Comparison of ENCODE assay signal across 8 mouse cellular contexts in the genomic region with DNA sequence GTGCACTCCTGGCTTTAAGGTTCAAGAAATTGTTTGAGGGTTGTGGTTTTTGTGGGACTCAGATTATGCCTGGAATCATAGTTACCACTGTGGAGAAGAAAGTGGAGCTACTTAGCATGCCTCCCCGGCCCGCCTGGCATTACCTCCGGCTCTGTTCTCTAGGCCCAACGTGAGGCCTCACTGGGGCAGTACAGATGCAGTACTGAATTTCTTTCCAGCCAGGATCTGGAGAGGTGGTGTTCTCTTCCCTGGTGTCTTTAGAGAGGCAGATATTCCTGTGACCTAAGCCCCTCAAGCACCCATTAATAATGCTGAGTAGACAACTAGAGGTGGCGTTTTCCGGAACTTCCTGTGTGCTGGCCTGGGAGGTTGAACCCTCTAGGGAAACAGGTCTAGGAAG. TPM values are rescaled to one million over a fixed set of nuclear protein-coding genes. Genes with fewer than 3 reads are reported as not detected.
A peak's percentile ranks its signal among the peaks of the same experiment; 100 is the strongest.
DNase-seq lines count a peak whose midpoint lies in the region; TF ChIP-seq lines count a peak whose summit lies in the region.

No protein-coding gene starts in this region.

- no peak for TF ChIP-seq CTCF in gastrocnemius, adult 2 months (IDR thresholded peaks at IDR 0.05)

- no peaks in the 10 kb centered on the region for H3K36me3 ChIP-seq in ES-E14 (ENCODE audit: control insufficient read depth, insufficient read depth, low read length, poor library complexity, severe bottlenecking)
- peaks cover 5% of the 10 kb centered on the region; the same call in 1 of the 2 replicates for H3K36me3 ChIP-seq in hindbrain, embryonic 10.5 days

- peak overlapping the region; percentile 70 for H3K27ac ChIP-seq in gastrocnemius, adult 2 months
- H3K27ac ChIP-seq in ES-E14 (ENCODE audit: insufficient read depth, low read depth, low read length, poor library complexity, severe bottlenecking), result no peak overlapping the region
- peak overlapping the region; percentile 92 for H3K27ac ChIP-seq in hindbrain, embryonic 10.5 days

- 31% methylated on average over 6 of the region's 6 CpGs for WGBS in hindbrain, embryonic 10.5 days

- H3K4me1 ChIP-seq in ES-E14 (ENCODE audit: control insufficient read depth in 2 of 2, insufficient read depth in 2 of 2, low read length in 2 of 2, poor library complexity in 1 of 2), result 0 out of 4 replicates have a peak, but pooled peaks cover 0 to 3% of the 10 kb centered on the region in 2 experiments
- peaks cover 37% of the 10 kb centered on the region for H3K4me1 ChIP-seq in hindbrain, embryonic 10.5 days (replicated peaks)

- intact Hi-C loops in gastrocnemius, adult 2 months (cut with DNase I), result loop anchor here (5.0 kb wide), 1 partner anchor 114 kb away; no protein-coding TSS in a partner anchor

- H3K4me3 ChIP-seq in gastrocnemius, adult 2 months, result peak overlapping the region; percentile 75
- H3K4me3 ChIP-seq in ES-E14 (ENCODE audit: insufficient read depth in 1 of 2, low read depth in 1 of 2, low read length in 2 of 2, poor library complexity in 1 of 2, severe bottlenecking in 1 of 2), result peak overlapping the region; percentile 84 to 91
- peak overlapping the region; percentile 81 for H3K4me3 ChIP-seq in hindbrain, embryonic 10.5 days

- H3K27me3 ChIP-seq in hindbrain, embryonic 10.5 days (ENCODE audit: insufficient read depth, poor library complexity, severe bottlenecking), result no peaks in the 10 kb centered on the region

- peak overlapping the region; percentile 8; the same call in 1 of the 2 replicates for H3K9ac ChIP-seq in ES-E14 (ENCODE audit: insufficient read depth, low read depth, low read length, poor library complexity, severe bottlenecking)

- DNase-seq in gastrocnemius, adult 2 months, result no peak
- no peak for DNase-seq in gastrocnemius, postnatal 25 days
- DNase-seq in ES-E14 (ENCODE audit: low read depth, low spot score), result no peak
- DNase-seq in hindbrain, embryonic 10.5 days (ENCODE audit: low spot score), result no peak
- peak; percentile 17 for DNase-seq in mesoderm, embryonic 11.5 days (ENCODE audit: low read depth, low spot score)
- no peak for DNase-seq in urinary bladder, postnatal 14 days (ENCODE audit: low spot score)
- DNase-seq in ovary, postnatal 36 days (ENCODE audit: low spot score), result no peak
- no peak for DNase-seq in T-cell, adult 2 months (ENCODE audit: low spot score)

- in situ Hi-C loops in ES-E14 (cut with MboI; ENCODE audit: low sequenced_read_pairs in 2 of 2, unreplicated experiment in 2 of 2), result loop anchor here in 1 of 2 experiments (25.0 kb wide), 1 partner anchor 239 kb away; no protein-coding TSS in a partner anchor

- no peaks in the 10 kb centered on the region for H3K9me3 ChIP-seq in ES-E14 (ENCODE audit: control insufficient read depth, insufficient read depth, low read depth, low read length)
- no peaks in the 10 kb centered on the region for H3K9me3 ChIP-seq in hindbrain, embryonic 10.5 days

TF ChIP-seq in ES-E14, 5 proteins besides CTCF, POLR2A, EP300 and RAD21:
- TF ChIP-seq ZC3H11A (IDR thresholded peaks at IDR 0.05; ENCODE audit: borderline replicate concordance, low read depth, low read length), result no peak
- TF ChIP-seq CHD2 (IDR thresholded peaks at IDR 0.05; ENCODE audit: low read depth, low read length), result no peak
- peak; percentile 42; the same call in 1 of the 2 replicates for TF ChIP-seq MAFK (IDR thresholded peaks at IDR 0.05; ENCODE audit: insufficient read depth, low read depth, low read length)

RNA-seq across cellular contexts. Expression of a gene that starts 2.2 kb away (rescaled TPM):
- 1 to 10 TPM; 1.9 to 2.7 TPM for total RNA-seq in gastrocnemius, adult 2 months (2021)
- 1 to 10 TPM; 3.6 to 5.1 TPM for total RNA-seq in gastrocnemius, postnatal 25 days (2021)
- 70.7 and 112 TPM in 2 replicates for total RNA-seq in ES-E14 (2012; rRNA removed)
- 92.2 and 117 TPM in 2 replicates for polyA plus RNA-seq in hindbrain, embryonic 10.5 days (2016; fragmentation: Nextera tagmentation; extraction: Ambion mirVana)

Comparison
In these comparisons a context has a peak if more than half of its experiments do, and no peak if none do; other contexts are left out.
1. RNA of a gene that starts 2.2 kb away (total RNA-seq): 70.7 to 112 TPM in ES-E14; 3.6 to 5.1 TPM in gastrocnemius, postnatal 25 days and 1.9 to 2.7 TPM in gastrocnemius, adult 2 months; every median in the first group is over 10 times any median in the second.
2. Peak in every context shown above with its lines, with median percentiles within 50 percentile points of each other: H3K4me3 ChIP-seq.